Mouse (Mus musculus) layer of hippocampus, adult 2 months (tissue): ENCODE results near the gene Bcar3. TPM values are rescaled to one million over a fixed set of nuclear protein-coding genes. Genes with fewer than 3 reads are reported as not detected.

ENCODE experiments used
- DNase-seq, 2 experiments: peaks; one replicate each; pipeline ENCODE4 v3.0.0; 2022; ENCODE audit warnings: low spot score in 2 of 2
- H3K27ac ChIP-seq: fragments of 200-600 bp; 2 replicates; pipeline ENCODE4 v1.8.1; 2022
- H3K4me3 ChIP-seq: fragments of 200-600 bp; 2 replicates; pipeline ENCODE4 v1.8.1; 2022; ENCODE audit warnings: mild to moderate bottlenecking
- CTCF ChIP-seq: fragments of 200-600 bp; conservative IDR thresholded peaks from 2 replicates; pipeline ENCODE4 v1.8.1; 2022; ENCODE audit warnings: antibody characterized with exemption, mild to moderate bottlenecking, moderate library complexity
- total RNA-seq, 2 experiments: library from RNA; stranded (reverse); gene quantifications; 2 replicates each; pipeline ENCODE4 v1.2.3; 2021

Gene Bcar3
- total RNA-seq, 2 experiments from 2014 or later: 9.4 to 10.0 TPM

DNA sequence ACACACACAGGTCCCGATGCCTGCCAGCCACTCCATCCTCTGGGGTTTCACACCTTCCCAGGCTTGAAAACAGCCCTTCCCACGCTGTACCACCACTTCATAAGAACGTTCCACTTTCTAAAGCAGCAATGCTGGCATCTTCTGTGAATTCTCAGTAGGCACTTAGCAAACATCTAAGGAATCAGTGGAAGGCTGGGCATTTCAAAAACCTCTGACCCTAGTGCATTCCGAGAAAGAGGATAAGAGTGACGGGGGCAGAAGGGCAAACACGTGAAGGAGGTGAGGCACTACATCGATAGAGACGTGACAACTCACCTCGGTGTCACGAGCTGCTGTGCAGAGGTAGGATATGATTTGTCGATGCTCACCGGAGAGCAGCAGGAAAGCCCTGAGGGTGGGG, 36.5 kb downstream of the Bcar3 start:
- H3K27ac ChIP-seq: no peak overlapping the region
- no peak for DNase-seq
- no peak overlapping the region for H3K4me3 ChIP-seq
- TF ChIP-seq CTCF: no peak

DNA sequence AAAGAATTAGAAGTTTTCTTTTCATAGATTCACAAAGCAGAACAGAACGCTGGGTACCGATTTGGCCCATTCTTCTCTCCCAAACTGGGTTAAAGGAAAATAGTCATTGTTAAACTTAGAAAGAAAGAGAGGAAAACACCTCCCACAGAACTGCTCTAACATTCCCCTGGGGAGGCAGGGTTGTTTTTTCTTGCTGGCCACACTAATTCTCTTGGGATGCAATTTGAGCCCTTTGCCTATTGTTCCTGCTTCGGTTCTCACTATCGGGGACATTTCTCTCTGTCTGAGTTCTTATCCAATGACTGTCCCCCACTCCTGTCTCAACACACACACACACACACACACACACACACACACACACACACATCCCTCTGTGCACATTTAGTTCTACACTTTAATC, 39.6 kb downstream of the Bcar3 start:
- Histone ChIP-seq H3K27ac (no peak overlapping the region), H3K4me3 (no peak overlapping the region)
- no peak for DNase-seq
- TF ChIP-seq CTCF: no peak

DNA sequence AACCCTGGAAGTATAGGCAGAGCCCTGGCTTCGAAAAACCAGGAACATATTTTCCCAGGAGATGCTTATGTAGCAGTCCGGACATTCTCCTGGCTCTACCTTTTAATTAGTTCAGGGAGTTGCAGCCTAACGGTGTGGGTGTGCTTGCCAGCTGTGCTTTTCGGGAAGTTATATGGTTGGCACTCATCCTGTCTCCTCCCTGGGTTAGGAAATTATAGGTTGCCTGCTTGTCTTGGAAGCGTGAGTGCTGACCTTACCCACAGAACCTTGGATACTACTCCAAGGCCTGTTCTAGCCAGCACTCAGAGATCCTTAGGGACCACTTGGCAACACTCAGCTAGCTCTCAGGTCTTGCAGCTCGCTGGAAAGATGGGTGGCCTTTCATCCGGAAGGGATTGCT, 40.0 kb downstream of the Bcar3 start:
- no peak for DNase-seq
- TF ChIP-seq CTCF: no peak
- Histone ChIP-seq H3K27ac (no peak overlapping the region), H3K4me3 (no peak overlapping the region)

DNA sequence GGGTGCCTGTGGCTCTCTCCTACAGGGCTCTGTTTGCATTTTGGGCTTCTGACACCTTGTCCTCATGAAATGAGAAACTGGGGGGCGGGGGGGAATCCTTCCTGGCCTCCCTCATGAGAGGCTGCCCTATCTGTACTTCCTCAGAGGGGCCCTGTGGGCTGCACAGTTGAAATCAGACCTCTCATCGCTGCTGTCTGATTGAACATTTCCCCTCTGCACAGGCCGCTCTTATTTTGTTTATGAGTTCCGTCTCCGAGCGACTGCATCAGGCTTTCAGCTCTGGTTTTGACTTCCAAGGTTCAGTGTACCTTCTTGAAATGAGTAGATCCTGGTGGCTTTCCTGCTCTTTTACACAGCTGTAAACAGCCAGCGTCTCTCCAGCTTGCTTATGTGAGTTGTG, 40.4 kb downstream of the Bcar3 start:
- TF ChIP-seq CTCF: no peak
- DNase-seq: no peak
- no peak overlapping the region for H3K4me3 ChIP-seq
- H3K27ac ChIP-seq: no peak overlapping the region

DNA sequence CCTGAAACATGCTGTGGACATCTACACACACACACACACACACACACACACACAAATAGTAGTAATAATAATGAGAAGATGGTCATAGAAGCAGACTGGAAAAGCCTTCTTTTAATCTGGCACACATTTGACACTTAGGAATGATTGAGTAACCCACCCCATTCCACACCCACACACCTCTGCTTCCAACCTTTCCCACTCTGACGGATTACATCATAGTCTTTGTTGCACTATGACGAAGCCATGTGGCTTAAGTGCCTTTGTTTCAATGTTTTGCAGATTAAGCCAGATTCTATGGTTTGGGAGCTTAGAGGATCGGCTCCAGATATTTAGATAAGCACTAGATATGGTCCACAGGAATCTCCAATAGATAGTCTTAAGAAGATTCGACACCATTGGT, 42.1 kb downstream of the Bcar3 start:
- DNase-seq: no peak
- TF ChIP-seq CTCF: no peak
- no peak overlapping the region for H3K4me3 ChIP-seq
- no peak overlapping the region for H3K27ac ChIP-seq

DNA sequence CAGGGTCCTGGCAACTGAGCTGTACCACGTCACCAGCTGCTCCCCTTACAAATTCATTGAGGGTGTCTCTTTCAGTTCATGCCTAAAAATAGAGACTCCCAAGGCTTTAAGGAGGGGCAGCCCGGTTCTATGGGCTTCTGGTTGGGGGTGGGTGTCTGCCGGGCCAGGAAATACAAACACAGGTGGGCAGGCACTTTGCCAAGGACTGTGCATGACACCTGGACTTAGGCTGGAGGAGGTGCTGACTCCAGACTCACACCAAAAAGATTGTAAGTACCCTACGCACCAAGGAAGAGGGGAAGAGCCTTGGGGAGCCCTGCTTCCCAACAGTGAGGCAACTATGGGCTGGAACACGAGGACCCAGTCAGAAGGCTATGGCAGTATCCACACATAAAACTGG, 44.1 kb downstream of the Bcar3 start:
- DNase-seq: no peak
- no peak for TF ChIP-seq CTCF
- no peak overlapping the region for H3K27ac ChIP-seq
- H3K4me3 ChIP-seq: no peak overlapping the region

DNA sequence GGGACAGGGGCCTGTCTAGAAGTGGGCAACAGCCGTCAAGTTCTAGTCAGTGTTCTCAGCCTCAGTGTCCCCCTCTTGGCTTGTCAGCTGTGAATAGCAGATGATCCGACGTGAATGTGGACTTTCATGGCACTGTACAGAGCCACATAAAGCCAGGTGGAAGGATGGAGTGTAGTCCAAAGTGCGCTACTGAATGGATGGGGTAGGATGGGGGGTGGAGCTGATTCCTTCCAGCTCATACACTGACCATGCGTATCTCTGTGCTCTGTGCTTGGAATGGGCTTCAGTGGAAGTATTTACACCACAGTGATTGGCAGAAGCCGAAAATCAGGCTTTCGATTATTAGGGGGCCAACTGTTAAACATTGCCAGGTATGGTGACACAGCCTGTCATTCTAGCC, 45.0 kb downstream of the Bcar3 start:
- Histone ChIP-seq H3K4me3 (no peak overlapping the region), H3K27ac (no peak overlapping the region)
- no peak for TF ChIP-seq CTCF
- DNase-seq: no peak

DNA sequence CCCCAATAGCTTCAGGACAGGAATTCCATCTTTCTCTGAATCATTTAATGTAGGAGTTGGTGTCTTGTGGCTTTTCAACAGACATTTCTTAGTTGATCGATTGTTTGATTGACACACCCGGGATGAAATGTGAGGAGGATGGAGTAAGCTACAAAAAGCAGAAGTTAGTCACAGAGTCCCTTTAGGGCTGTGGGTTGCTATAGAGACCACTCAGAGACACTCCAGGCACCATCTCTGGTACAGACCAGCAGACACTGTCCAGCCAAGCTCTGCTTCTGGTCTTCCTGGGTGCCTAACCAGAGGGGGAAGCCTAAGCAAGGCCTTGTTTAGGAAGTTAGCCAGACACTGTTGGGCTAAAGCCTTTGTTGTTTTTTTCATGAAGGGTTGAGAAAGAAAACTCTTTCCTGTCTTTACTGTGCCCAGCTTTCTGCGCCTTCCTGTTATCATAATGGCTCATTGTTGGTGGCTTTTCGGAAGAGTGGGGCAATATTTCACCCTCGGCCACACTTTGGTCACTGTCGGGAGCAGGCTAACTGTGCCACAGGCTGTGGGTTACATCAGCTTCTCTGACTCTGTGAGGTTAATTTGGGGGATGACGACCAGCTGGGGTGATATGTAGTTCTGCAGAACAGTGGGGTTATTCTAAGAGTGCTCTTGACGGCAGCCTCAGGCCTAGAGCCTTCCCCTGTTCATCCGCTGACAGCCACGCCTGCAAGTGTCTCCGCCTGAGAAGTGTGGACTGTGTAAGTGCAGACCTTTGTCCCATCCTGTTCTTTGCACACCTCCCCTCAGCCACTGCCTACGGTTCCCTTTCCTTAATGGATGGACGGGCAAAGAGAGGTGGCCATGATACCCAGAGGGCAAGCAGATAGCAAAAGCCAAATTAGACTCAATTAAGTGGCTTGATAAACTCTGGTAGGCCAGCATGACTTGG, 46.5 kb downstream of the Bcar3 start:
- DNase-seq: no peak
- no peak for TF ChIP-seq CTCF
- H3K27ac ChIP-seq: no peak overlapping the region
- no peak overlapping the region for H3K4me3 ChIP-seq

DNA sequence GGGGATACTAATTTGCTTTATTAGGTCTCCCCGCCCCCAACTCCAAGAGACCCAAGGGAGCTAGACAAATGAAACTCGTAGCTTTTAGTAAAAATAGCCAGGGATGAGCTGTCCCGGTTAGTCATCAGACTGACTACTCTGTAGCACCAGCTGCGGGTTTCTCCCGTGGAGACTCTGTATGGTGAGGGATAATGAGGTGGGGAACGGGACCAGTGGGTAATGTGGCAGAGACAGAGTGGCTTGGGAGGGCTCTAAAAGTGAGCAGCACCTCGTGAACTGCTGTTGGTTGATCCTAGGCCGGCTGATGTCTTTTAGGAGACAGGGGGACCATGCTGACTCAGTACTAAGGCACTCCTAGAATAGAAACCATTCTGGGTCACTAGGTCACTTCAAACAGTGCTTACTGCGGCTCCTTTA, 49.5 kb downstream of the Bcar3 start:
- Histone ChIP-seq H3K4me3 (no peak overlapping the region), H3K27ac (no peak overlapping the region)
- DNase-seq: no peak
- TF ChIP-seq CTCF: no peak

DNA sequence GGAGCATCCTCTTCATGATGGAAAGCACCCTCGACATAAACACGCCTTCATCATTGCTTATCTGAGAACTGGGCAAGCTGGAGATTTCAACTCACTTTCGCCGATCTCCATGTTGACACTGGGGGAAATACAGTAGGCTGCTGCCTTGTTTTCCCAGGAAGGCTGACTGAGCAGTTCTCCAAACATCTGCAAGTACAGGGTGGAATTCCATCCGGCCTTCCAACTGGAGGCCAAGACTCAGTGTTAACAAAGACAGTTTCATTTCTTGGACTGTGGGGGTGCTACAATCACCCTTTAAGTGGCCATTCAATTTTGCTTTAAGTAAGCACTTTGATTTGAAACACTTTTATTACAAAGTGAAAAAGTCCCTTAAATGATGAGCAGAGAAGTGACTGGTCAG, 50.4 kb downstream of the Bcar3 start:
- no peak overlapping the region for H3K27ac ChIP-seq
- no peak for DNase-seq
- H3K4me3 ChIP-seq: no peak overlapping the region
- no peak for TF ChIP-seq CTCF

DNA sequence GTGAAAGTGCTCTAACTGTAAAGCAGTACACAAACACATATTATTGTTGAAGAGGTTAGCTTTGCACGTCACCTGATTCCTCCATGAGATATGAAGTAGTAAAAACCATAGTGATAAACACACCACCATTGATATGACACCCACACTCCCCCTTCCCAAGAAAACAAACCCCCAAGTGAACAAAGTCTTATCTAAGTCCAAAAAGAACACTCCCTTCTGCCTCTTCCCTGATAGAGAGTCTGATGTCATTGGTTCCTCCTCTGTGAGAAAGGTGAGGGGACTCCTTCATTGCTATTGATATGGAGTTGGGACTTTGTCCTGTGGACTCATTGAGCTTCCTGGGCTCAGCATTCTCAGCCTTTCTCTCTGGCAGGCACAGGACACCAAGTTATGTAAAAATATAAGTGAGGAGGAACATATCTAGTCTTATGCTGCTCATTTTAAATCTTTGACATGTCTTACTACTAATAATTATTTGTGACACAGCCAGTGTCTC, 52.1 kb downstream of the Bcar3 start:
- no peak for TF ChIP-seq CTCF
- DNase-seq: no peak
- H3K4me3 ChIP-seq: no peak overlapping the region
- no peak overlapping the region for H3K27ac ChIP-seq

DNA sequence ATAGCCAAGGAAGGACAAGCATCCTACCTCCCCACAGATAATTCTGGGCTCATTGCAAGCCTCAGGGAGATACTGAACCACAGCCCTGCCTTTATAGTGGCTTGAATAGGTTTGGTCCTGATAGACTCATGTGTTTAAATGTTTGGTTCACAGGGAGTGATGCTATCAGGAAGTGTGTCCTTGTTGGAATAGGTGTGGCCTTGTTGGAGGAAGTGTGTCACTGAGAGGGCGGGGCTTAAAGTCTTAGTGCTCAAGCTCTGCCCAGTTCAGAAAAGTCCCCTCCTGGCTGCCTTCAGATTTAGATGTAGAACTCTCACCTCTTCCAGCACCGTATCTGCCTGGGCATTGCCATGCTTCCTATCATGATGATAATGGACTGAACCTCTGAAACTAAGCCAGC, 52.7 kb downstream of the Bcar3 start:
- no peak overlapping the region for H3K4me3 ChIP-seq
- no peak overlapping the region for H3K27ac ChIP-seq
- DNase-seq: no peak
- TF ChIP-seq CTCF: no peak

DNA sequence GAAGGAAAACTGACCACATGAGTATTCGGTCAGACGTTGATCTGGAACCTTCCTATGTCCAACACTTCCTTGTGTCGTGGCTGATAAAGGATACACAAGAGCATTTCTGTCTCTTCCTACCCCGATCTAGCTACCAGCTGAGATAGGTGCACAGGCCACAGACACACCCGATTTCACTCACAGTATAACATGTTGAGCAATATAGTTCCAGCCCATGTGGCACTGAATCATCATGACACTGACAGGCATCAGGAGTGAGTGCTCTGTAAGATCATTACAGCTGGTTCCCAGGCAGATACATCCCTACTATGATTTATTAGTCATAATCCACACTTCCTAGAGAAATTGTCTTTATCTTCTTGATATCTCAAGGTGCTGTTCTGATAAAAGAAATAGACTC, 54.7 kb downstream of the Bcar3 start:
- H3K4me3 ChIP-seq: no peak overlapping the region
- H3K27ac ChIP-seq: no peak overlapping the region
- no peak for TF ChIP-seq CTCF
- no peak for DNase-seq

DNA sequence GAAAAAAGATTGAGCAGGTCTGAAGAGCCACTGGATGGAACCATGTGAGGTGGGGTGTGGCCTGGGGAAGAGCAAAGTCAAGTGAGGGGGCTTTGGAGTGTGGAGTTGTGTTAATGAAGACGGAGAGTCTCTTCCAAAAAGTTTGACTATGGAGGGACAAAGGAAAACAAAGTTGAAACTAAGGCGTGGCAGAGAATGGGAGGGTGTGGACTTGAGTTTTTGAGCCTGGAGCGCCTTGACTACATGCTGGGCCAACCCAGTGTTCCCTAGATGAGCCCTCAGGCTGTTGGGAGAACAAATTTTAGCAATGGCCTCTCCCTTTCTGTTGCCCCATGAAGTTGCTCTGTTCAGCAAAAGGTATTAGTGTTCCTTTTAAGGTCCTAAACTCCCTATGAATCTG, 58.9 kb downstream of the Bcar3 start:
- Histone ChIP-seq H3K4me3 (no peak overlapping the region), H3K27ac (no peak overlapping the region)
- no peak for DNase-seq
- TF ChIP-seq CTCF: no peak
